Mouse (Mus musculus) CH12F3 (cell line): ENCODE measurements around the gene Pknox1.
"Not testable (repeated sequence)": the region's sequence is repeated elsewhere in the genome, so short reads cannot be mapped to it uniquely, and the experiment has no call there.

Experiments used
- in situ Hi-C: fragments of 300-500 bp; cut with MboI; formaldehyde crosslinking; loops from 2 replicates; pipeline ENCODE4 v1.14.3; 2020; ENCODE audit warnings: low sequenced_read_pairs

The Pknox1 gene

GRCm38 (mm10) chr17:31564015-31564857 lies at the start of gene Pknox1:
Gene Pknox1, plus strand, starts transcription at chr17:31564734.
- in situ Hi-C loops, result no loop called here

- in situ Hi-C loops, result loop anchor here (10.0 kb wide), 1 partner anchor 125 kb away; no protein-coding TSS in a partner anchor
Observed at GRCm38 (mm10) chr17:31519344-31519945, 45.1 kb upstream of the Pknox1 start.

DNA sequence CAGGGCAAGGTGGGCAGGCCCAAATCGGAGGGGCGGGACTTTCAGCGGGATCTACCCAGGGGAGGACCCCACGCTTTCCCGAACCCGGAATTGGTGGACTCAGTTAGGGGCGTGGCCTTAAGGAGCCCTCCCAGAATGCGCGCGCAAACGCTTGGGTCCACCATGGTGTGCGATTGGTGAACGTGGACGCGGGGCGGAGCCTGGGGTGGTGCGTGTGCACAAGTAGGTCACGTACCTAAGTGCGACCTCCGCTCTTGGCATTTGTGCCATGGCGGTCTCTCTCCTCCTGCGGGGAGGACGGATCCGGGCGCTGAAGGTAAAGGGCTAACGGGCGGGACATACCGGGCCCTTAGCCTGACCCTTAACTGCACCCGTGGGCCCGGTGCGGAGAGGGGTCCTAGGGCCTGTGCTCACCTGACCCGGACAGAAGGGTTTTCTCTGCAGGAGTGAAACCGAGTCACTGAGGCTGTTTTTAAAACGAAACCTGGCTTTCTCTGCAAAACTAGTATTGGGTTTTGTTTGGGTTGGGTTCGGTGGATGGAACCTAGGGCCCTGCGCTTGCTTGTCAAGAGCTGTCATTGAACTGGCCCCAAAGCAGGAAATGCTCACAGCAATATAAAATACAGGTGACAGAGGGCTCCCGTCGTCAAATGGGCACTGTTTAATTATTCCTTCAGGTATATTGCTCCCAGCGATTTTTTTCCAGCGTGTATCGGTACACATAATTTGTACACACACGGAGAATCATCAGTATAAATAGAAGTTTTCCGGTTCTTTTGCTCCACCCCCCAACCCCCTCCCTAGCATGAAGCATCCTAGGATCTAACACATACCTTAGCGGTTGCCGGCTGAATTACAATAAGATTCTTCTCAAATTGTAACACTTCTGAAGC lies 44.3 kb upstream of the Pknox1 start, which contains the start of the genes Wdr4 and Ndufv3:
Gene Wdr4 (minus strand): TSS at position 35 of the 893 bp plus-strand sequence.
Gene Ndufv3 (plus strand): TSS at position 170 of the 893 bp plus-strand sequence.
- in situ Hi-C loops, result loop anchor here (10.0 kb wide), 2 partner anchors 125 to 145 kb away; no protein-coding TSS in a partner anchor

- in situ Hi-C loops, result loop anchor here (10.0 kb wide), 1 partner anchor 144 kb away; no protein-coding TSS in a partner anchor
Observed at GRCm38 (mm10) chr17:31520895-31521294, 43.6 kb upstream of the Pknox1 start.

DNA sequence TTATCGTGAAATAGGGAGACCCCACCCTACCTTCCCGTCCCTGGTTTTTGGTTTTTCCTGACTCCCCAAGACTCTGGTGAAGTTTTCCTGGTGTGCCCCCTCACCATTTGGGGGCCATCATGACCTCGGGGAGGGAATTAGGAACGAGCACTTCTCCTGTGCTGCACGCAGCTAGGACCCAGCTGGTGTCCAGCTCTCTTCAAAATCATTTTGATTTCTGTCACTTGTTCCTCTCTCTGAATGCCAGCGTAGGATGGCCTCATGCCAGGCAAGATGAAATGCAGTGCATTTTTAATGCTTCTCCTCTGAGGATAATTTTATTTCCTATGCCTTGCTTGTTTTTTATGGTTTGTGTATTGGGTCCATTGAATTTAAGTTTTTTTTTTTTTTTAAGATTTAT lies 42.6 kb upstream of the Pknox1 start:
- in situ Hi-C loops, result loop anchor here (10.0 kb wide), 1 partner anchor 143 kb away; no protein-coding TSS in a partner anchor

DNA sequence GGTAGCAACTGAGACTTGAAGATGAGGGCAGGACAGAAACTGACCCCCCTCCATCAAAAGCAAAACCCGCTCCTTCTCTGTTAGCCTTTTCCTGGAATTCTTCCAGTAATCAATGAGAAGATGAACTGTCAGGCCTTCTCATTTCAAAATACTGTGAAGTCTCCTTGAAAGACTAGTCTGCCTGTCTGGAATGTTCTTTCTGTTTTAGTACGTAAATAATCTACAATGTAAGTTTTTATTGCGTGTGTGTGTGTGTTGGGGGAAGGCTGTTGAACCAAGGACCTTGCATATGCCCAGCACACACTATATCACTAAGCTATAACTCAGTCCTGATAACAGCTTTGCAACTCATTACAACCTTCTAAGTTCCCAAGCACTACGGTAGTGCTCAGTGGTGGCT lies 39.4 kb upstream of the Pknox1 start:
- in situ Hi-C loops, result loop anchor here (10.0 kb wide), 1 partner anchor 140 kb away; no protein-coding TSS in a partner anchor

- in situ Hi-C loops, result loop anchor here (10.0 kb wide), 1 partner anchor 139 kb away; no protein-coding TSS in a partner anchor
Observed at GRCm38 (mm10) chr17:31525816-31526215, 38.7 kb upstream of the Pknox1 start.

GRCm38 (mm10) chr17:31529314-31529713 lies 35.2 kb upstream of the Pknox1 start:
- in situ Hi-C loops, result loop anchor here (10.0 kb wide), 1 partner anchor 135 kb away; no protein-coding TSS in a partner anchor

DNA sequence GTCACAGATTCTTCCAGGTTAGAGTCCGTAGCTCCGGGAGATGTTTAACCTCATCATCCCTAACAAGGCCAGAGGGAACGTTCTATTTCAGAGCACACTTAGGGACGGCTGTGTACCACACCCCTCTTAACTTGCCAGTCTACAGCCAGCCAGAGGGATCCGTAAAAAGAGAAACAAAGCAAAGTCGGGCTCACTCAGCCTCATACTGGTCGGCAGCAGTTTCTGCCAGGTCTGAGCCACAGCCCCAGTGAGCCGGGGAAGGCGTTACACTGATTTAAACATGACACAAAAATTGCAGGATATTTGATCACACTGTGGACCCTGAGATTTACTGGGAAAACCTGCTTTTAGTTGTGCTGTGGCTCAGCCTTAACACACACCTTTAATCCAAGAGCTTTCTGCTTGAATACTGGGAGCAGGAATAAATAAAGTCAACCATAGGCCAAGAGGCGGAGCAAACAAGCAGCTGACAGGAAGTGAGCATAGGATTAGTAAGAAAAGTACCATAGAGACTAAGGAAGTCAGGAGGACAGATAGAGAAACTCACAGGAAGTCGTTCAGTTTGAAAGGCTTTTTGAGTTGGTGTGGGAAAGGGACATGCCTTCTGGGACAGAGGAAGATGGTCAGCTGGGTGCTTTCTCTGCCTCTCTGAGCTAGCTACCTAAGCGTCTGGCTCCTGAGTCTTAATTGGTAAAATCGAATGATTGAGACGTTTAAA lies 32.9 kb upstream of the Pknox1 start:
- in situ Hi-C loops, result no loop called here

- in situ Hi-C loops, result not testable (repeated sequence)
Observed at GRCm38 (mm10) chr17:31532331-31532730, 32.2 kb upstream of the Pknox1 start.

DNA sequence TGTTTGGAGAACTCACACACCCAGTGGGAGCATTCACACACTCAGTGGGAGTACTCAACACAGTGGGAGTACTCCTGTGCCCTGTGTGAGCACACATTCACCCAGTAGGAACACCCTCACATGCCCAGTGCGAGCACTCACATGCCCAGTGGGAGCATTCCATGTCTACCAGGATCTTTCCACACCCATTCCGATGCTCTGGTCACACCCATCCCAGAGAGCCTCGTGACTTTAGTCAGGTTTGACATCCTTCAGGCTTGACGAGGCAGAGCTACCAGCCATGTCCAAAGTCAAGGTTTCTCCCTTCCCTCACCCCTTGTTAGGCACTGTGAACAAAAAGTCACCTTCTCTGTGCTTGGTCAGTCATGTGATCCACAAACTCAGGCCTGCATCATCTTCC lies 29.2 kb upstream of the Pknox1 start:
- in situ Hi-C loops, result no loop called here

- in situ Hi-C loops, result no loop called here
Observed at GRCm38 (mm10) chr17:31535871-31536629, 28.5 kb upstream of the Pknox1 start.

DNA sequence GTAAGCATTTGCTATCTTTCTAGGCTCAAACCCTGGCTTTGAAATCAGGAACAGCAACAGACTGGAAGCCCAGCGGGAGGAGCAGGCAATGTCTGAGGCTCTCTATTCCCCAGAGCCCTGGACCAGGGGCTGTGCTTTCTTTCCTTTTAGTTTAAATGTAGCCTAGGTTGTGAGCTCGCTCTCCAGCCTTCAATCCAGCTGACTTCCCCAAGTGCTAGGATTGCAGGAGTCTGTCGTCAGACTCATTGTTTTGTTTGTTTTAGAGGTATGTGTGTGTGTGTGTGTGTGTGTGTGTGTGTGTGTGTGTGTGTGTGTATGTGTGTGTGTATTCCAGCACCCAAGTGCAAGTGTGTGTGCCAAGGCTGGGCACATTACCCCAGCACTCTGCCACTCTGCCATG lies 24.4 kb upstream of the Pknox1 start:
- in situ Hi-C loops, result no loop called here

GRCm38 (mm10) chr17:31540809-31541459 lies 23.6 kb upstream of the Pknox1 start:
- in situ Hi-C loops, result no loop called here

GRCm38 (mm10) chr17:31541460-31541831 lies 23.1 kb upstream of the Pknox1 start:
- in situ Hi-C loops, result no loop called here

- in situ Hi-C loops, result no loop called here
Observed at GRCm38 (mm10) chr17:31543574-31543973, 21.0 kb upstream of the Pknox1 start.

- in situ Hi-C loops, result no loop called here
Observed at GRCm38 (mm10) chr17:31546444-31547196, 17.9 kb upstream of the Pknox1 start.

GRCm38 (mm10) chr17:31547974-31548373 lies 16.6 kb upstream of the Pknox1 start:
- in situ Hi-C loops, result no loop called here
